Mouse (Mus musculus): Measurements from ENCODE around the gene Mark3.
"Not testable (repeated sequence)": the region's sequence is repeated elsewhere in the genome, so short reads cannot be mapped to it uniquely, and the experiment has no call there.

The Mark3 gene

GRCm38 (mm10) chr12:111574074-111574886 lies at the start of gene Mark3:
TSS of gene Mark3 (plus strand) at chr12:111574523.
- in situ Hi-C loops (cut with MboI, MseI): no loop called here

- in situ Hi-C loops (cut with MboI, MseI): loop anchor here in 1 of 2 experiments (25.0 kb wide), 1 partner anchor 813 kb away; the partner anchor contains the start of gene Hsp90aa1
These were observed 49.4 kb upstream of the Mark3 start for GRCm38 (mm10) chr12:111524883-111525282.

GRCm38 (mm10) chr12:111527643-111528281 lies 46.6 kb upstream of the Mark3 start:
- in situ Hi-C loops (cut with MboI, MseI): loop anchor here in 1 of 2 experiments (25.0 kb wide), 1 partner anchor 815 kb away; the partner anchor contains the start of gene Hsp90aa1

GRCm38 (mm10) chr12:111529192-111529591 lies 45.1 kb upstream of the Mark3 start:
- in situ Hi-C loops (cut with MboI, MseI): loop anchor here in 1 of 2 experiments (25.0 kb wide), 1 partner anchor 817 kb away; the partner anchor contains the start of gene Hsp90aa1

- in situ Hi-C loops (cut with MboI, MseI): loop anchor here in 1 of 2 experiments (25.0 kb wide), 1 partner anchor 821 kb away; the partner anchor contains the start of gene Hsp90aa1
These were observed 41.1 kb upstream of the Mark3 start for GRCm38 (mm10) chr12:111533096-111533794.

GRCm38 (mm10) chr12:111535281-111535680 lies 39.0 kb upstream of the Mark3 start:
- in situ Hi-C loops (cut with MboI, MseI): loop anchor here (5.0 to 25.0 kb wide), 2 partner anchors 763 to 823 kb away; partner anchors contain the start of gene Hsp90aa1 (in 1 of the 2)

GRCm38 (mm10) chr12:111535762-111536161 lies 38.6 kb upstream of the Mark3 start:
- in situ Hi-C loops (cut with MboI, MseI): loop anchor here (5.0 to 25.0 kb wide), 2 partner anchors 763 to 823 kb away; partner anchors contain the start of gene Hsp90aa1 (in 1 of the 2)

GRCm38 (mm10) chr12:111536746-111537145 lies 37.6 kb upstream of the Mark3 start:
- in situ Hi-C loops (cut with MboI, MseI): loop anchor here (5.0 to 25.0 kb wide), 2 partner anchors 764 to 824 kb away; partner anchors contain the start of gene Hsp90aa1 (in 1 of the 2)

- in situ Hi-C loops (cut with MboI, MseI): loop anchor here (5.0 to 25.0 kb wide), 2 partner anchors 765 to 825 kb away; partner anchors contain the start of gene Hsp90aa1 (in 1 of the 2)
These were observed 37.0 kb upstream of the Mark3 start for GRCm38 (mm10) chr12:111537341-111537740.

GRCm38 (mm10) chr12:111537796-111538291 lies 36.5 kb upstream of the Mark3 start, which contains the start of gene Eif5:
TSS of gene Eif5 (plus strand) at chr12:111538016.
- in situ Hi-C loops (cut with MboI, MseI): loop anchor here (5.0 to 25.0 kb wide), 2 partner anchors 766 to 826 kb away; partner anchors contain the start of gene Hsp90aa1 (in 1 of the 2)

- in situ Hi-C loops (cut with MboI, MseI): loop anchor here (5.0 to 25.0 kb wide), 2 partner anchors 766 to 826 kb away; partner anchors contain the start of gene Hsp90aa1 (in 1 of the 2)
These were observed 35.9 kb upstream of the Mark3 start for GRCm38 (mm10) chr12:111538292-111539040.

GRCm38 (mm10) chr12:111539041-111539345 lies 35.3 kb upstream of the Mark3 start:
- in situ Hi-C loops (cut with MboI, MseI): loop anchor here (5.0 to 25.0 kb wide), 2 partner anchors 767 to 827 kb away; partner anchors contain the start of gene Hsp90aa1 (in 1 of the 2)

- in situ Hi-C loops (cut with MboI, MseI): loop anchor here in 1 of 2 experiments (25.0 kb wide), 1 partner anchor 835 kb away; the partner anchor contains the start of gene Hsp90aa1
These were observed 27.3 kb upstream of the Mark3 start for GRCm38 (mm10) chr12:111547070-111547469.

- in situ Hi-C loops (cut with MboI, MseI): loop anchor here in 1 of 2 experiments (25.0 kb wide), 1 partner anchor 836 kb away; the partner anchor contains the start of gene Hsp90aa1
These were observed 25.6 kb upstream of the Mark3 start for GRCm38 (mm10) chr12:111548555-111549289.

- in situ Hi-C loops (cut with MboI, MseI): no loop called here
These were observed 23.6 kb upstream of the Mark3 start for GRCm38 (mm10) chr12:111550679-111551078.

GRCm38 (mm10) chr12:111552342-111552741 lies 22.0 kb upstream of the Mark3 start:
- in situ Hi-C loops (cut with MboI, MseI): no loop called here

- in situ Hi-C loops (cut with MboI, MseI): no loop called here
These were observed 19.0 kb upstream of the Mark3 start for GRCm38 (mm10) chr12:111555357-111555756.

GRCm38 (mm10) chr12:111555893-111556292 lies 18.4 kb upstream of the Mark3 start:
- in situ Hi-C loops (cut with MboI, MseI): not testable (repeated sequence)

GRCm38 (mm10) chr12:111557538-111557937 lies 16.8 kb upstream of the Mark3 start:
- in situ Hi-C loops (cut with MboI, MseI): no loop called here
